Mouse (Mus musculus): ENCODE measurements around the gene Gjd2. TPM values are rescaled to one million over a fixed set of nuclear protein-coding genes. Genes with fewer than 3 reads are reported as not detected.

Gene Gjd2
- not detected for total RNA-seq (2021)
- long read RNA-seq, experiment 1: 0 reads
- long read RNA-seq, experiment 2: 0 reads

DNA sequence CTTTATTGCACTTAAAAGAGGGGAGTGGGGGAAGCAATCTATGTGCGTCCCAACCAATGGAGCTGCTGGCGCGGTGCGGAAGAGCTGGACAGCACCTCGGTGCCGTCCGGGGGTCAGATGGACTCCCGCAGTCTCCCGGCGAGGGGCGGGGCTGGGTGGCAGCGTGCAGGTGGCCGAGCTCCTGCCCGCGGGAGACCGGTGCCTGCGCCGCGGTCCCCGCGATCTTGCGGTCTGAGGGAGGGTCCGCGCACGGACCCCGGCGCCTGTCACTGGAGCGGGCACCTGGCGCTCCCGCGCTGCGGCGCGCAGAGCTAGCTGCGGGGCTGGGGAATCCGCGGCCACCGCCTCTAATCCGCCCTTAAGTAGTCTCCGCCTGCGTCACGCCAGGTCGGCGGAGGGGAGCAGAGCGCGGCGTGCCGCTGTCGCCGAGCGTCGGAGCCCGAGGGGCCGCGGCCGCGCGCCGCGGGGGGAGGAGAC is at the start of gene Gjd2:
Gene Gjd2 (minus strand): TSS at position 325 of the 477 bp plus-strand sequence.
- DNase-seq: peak; percentile 9

DNA sequence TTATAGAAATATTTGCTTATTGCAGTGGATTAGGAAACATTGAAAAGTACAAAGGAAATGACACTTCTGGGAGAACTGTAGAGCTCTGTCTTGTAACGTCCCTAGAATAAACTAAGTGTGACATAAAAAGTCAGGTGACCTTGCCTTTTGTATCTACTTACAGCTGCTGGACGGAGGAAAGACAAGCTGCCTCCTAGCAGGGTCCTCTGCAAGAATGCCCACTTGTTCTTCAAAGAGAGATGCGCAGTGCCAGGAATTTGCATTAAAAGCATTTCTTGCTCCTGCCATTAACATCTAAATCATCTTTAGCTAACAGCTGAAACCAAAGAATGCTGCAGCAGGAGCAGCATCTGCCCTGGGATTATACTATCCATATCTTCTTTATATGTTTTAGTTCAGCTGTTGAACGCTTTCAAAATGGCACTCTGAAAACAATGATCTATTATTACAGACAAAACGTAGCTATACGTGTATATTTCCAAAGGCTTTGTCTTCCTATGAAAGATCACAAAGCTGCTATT is 46.7 kb upstream of the Gjd2 start:
- no peak for DNase-seq

DNA sequence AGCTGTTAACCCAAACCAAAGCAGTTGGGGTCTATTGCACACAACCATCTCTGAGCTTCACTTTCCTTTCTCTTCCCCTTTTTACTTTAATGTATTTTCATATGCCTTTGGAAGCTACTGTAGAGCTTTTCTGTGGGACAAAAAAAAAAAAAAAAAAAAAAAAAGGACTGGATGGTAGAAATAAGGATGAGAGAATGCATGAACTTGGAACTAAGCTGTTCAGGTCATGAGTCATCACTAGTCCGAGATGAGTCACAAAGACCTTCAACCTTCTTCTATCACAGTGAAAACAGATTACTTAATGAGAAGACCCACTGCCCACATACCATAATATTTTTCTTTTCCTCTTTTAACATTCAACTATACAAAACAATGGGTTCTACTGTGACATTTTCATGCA is 46.2 kb upstream of the Gjd2 start:
- DNase-seq: no peak

DNA sequence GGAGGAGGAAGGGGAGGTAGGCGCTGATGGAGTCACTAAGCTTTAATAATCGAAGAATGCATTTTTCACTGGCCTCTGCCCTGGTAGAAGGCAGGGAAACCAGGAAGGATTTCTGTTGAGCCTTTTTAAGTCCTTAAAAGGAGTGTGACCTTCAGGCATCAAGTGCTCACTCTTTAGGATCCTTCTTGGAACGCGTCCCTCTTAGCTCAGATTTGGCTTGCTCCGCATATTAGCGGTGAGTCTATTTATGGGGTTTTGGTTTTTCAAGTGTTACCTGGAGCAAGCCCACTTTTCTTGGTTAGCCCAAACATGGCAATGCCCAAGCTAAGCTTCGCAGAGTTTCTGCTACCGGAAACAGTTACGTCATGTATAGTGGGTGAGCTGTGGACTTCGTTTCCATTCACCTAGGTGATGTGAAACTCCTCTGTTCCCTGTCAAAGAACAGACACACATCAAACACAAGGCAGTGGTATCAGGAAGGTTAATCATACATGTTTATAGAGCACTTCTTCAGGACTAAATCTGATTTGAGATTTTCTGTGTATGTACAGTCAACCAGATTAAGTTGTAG is 44.9 kb upstream of the Gjd2 start:
- DNase-seq: no peak

DNA sequence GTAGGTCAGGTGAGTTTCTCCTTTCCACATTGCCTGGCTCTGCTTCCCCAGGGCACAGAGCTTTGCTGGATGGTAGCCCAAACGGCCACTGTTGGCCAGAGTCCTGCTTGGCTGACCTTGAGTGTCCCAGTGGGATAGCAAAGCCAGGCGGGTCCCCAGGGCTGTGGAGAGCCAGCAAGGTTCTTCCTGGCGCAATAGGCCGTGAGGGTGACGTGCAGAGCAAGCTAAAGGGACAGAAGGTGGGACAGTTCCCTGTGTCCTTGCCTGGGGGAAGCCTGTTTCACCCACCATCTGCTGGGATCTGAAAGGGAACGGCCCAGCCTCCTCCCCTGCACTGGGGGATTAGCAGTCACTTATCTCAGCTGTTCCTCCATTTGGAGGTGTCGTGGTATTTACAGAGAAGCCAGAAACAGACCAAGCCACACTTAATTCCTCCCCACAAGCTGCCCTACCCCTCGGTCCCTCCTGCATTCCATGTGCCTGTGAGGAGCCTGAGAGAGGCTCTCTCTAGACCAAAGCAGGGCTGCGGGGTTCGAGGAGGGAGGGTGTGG is 44.0 kb upstream of the Gjd2 start:
- DNase-seq: peak; percentile 69

DNA sequence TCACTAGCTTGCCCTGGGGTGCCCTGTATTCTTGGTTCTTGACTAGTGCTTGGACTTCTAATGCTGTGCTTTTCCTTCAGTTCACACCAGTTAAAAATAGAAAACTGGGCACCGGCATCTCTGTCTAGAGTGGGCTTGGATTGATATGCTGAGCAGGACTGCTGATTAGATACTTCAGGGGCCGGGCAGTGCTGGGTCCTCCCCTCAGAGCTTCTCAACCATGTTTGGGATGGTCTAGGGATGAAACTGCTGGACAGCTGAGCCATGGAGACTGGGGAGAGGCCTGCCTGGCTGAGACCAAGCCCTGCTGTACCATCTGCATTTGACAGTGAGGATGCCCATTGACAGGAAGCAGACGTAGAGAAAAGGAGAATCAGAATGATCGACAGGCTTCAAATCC is 40.7 kb upstream of the Gjd2 start:
- DNase-seq: no peak

DNA sequence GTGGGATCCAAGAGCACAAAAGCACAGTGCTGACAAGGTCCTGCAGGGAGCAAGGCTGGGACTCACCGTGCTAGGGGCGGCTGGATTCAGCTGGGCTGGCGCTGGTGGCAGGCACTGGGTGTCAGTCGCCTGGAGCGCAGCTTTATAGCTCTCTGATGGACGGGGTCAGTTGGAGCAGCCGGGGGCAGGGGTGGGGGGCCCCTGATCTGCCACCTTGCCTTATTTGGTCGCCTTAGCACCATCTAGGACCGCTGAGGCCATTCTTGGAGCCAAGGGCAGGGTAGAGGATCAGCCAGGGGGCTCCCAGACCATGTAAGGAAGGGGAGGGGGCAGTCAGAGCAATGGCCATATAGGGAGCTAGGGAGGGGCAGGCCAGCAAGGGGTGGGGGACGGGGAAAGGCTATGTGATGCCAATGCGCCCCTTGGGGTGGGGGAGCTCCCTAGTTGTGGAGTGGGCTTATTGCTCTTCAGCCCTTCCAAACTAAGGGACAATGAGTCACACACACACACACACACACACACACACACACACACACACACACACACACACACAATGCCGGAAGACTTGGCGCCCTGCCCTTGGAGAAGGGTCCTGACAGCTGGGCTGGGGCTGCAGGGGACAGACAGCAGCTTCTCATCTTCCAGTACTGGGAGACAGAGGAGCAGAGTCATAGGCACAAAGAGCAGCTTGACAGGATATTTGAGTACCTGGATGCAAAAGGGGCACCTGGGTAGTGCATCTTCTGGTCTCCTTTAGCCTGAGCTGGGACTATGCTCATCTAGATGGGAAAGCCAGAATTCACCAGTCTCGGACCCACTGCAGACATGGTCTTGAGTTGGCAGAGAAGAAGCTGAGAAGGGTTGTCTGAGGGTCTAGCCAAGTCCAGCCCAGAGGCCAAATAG is 39.5 kb upstream of the Gjd2 start, which contains the start of gene Actc1:
Gene Actc1 (minus strand): TSS at position 853 of the 903 bp plus-strand sequence.
- peak; percentile 57 for DNase-seq

DNA sequence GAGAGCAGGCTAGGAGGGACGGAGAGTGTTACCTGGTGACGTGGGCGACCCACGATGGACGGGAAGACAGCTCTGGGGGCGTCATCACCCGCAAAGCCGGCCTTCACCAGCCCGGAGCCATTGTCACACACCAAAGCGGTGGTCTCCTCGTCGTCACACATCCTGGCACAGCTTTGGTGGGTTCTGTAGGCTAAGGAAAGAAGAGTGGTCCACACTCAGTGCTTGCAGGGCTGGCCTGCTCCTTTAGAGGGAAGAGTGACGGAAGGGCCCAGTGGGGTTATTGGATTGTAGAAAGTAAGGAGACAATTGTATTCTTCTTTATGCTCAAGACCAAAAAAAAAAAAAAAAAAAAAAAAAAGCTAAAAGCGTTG is 38.4 kb upstream of the Gjd2 start:
- DNase-seq: no peak

DNA sequence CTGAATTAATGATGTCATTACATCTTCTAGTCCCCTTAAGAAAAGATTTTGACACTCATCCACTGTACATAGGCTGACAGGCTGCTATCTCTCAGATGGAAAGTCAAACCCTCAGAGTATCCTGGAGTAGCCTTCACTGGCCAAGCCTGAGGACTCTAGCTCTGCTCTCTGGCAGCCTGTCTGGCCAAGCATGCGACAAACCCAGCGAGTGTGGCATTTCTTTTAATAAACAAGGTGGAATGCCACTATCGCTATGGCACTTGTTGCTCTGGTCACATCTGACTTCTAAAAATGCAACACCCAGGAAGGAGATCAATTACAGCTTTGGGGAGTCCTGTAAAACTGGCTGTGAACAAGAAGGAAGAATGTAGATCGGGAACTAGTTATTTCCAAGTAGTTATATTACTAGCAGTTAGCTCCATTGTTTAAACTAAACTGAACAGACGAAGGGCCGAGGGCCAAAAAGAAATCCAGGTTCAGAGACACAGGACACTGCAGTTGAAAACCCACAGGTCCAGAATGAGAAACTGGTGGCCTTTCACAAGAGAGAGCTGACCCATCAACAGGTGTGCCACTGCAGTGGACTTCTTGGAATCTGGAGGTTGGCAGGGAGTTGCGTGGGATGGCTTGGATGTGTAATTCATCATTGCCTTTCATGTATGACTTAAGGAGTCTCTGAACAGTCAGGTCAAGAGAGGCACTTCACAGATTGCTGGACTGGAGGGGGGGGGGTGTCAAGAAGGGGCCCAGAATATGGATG is 37.9 kb upstream of the Gjd2 start:
- DNase-seq: peak; percentile 16

DNA sequence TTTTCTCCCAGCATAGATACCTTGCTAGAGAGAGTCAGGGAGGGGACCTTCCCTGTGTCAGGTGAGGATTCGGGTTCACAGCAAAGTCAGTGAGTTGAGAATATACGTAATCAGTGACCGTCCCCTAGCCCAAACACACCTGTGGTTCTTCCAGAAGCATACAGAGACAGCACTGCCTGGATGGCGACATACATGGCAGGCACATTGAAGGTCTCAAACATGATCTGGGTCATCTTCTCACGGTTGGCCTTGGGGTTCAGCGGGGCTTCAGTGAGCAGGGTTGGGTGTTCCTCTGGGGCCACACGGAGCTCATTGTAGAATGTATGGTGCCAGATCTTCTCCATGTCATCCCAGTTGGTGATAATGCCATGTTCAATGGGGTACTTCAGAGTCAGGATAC is 36.7 kb upstream of the Gjd2 start:
- no peak for DNase-seq

DNA sequence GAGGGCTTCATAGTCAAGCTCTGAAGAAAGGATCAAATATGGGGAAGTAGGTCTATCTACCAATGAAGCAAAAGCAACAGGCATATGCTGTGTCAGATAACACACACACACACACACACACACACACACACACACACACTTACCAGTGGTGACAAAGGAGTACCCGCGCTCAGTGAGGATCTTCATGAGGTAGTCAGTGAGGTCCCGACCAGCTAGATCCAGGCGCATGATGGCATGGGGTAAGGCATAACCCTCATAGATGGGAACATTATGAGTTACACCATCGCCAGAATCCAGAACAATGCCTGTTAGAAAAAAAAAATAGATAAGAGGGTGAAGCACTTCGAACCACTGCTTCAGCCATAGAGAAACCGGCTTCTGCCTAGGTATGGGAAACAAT is 36.0 kb upstream of the Gjd2 start:
- DNase-seq: no peak

DNA sequence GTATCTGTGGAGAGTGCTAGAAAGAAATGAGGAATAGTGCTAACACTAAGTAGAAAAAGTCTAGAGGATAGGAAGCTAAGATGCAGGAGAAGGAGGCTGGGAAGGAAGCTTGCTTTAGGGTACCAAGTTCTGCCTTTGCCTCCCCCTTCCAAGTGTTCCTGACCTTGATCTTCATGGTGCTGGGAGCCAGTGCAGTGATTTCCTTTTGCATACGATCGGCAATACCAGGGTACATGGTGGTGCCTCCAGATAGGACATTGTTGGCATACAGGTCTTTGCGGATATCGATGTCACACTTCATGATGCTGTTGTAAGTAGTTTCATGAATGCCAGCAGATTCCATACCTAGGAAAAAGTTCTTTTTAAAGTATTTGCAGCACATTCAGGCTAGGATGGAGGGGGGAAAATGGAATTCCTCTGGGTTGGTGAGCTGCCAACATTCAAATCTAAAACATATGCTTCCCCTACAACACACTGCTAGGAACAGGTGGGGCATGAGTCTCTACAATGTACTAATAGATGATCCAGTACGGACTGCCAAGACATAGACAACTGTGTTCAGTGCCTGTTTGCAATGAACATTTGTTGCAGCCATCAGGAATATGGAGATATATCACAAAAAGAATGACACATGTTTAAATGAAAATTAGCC is 34.7 kb upstream of the Gjd2 start:
- no peak for DNase-seq

DNA sequence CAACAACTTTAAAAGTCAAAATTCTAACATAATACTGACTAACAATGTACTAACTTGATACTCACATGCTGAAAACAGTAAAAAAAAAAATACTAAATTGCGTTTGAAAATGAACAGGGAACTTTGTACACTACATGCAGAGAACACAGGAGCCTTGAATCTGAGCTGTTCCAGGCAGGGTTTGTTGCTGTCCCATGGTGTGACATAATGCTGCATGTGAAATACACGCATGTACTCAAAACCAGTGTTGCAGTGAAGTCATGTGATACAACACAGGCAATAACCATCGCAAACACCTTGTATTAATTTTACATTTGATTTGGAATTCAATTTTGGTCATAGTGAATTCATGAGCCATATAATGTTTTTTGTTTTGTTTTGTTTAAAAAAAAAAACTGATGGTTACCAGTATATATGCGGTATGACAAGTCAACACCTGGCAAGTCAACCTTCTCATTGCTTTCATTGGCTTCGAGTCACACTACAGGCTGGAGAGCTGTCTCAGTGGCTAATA is 32.8 kb upstream of the Gjd2 start:
- no peak for DNase-seq

DNA sequence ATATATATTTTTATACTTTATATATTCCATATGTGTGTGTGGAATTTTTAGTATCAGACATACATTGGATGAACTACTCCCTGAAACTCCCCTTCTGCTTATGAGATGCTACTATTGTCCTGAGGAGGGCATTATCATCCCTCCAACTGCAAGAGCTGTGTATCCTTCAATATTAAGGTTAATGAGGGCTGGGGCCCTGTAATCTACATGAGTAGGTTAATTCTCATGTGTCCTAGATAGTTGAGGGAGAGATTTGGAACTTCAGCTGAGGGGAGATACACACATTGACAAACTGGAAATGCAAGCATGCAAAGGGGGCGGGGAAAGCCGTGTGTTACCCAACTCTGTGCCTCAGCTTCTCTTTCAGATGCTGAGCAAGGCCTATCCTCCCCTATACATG is 24.5 kb upstream of the Gjd2 start:
- DNase-seq: no peak

DNA sequence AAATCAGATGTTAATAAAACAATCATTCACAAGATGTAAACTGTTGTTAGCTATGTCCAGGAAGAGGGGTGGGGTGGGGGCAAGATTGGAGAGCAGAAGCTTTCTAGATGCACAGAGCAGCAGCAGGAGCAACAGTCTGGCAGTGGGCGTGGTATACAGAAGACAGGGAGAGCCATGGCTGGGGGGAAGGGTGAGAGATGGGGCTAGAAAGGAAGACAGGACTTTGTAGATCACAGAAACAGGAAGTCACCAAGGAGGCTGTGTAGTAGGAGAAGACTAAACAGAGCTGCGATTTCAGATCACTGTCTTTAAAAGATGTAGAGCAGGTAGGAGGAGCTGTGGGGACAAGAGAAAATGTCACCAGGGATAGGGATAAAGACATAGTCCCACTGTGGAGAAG is 18.8 kb upstream of the Gjd2 start:
- DNase-seq: no peak

DNA sequence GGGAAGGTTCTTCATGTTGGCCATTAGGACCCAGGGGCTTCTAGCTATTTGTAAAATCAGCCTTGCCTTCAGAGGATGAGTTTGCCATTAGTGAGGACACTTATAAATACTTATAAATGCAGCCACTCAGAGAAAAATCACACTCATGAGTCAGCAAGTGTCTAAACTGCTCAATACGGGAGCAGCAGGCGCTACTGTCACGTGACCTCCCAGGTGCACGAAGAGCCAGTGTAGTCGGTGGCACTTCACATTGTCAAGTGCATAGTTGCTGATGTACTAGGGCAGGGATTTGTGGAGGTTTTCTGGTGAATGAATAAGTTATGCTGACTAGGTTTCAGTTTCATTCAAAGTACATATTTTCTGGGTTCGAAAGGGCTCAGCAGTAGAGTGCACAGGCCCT is 10.0 kb upstream of the Gjd2 start:
- DNase-seq: no peak

DNA sequence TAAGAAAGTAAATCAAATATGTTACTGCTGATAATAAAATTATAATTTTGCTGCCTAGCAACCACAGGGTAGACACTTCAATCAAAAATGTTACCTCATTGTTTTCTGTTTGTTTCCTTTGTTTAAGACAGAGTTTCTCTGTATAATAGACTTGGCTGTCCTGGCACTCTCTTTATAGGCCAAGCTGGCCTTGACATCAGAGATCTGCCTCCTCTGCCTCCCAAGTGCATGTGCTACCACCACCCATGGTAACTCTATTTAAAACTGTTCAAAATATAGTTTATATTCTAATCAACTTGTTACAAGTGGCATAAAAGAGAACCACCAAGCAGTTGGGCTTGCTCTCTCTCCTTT is 6.8 kb upstream of the Gjd2 start:
- no peak for DNase-seq

DNA sequence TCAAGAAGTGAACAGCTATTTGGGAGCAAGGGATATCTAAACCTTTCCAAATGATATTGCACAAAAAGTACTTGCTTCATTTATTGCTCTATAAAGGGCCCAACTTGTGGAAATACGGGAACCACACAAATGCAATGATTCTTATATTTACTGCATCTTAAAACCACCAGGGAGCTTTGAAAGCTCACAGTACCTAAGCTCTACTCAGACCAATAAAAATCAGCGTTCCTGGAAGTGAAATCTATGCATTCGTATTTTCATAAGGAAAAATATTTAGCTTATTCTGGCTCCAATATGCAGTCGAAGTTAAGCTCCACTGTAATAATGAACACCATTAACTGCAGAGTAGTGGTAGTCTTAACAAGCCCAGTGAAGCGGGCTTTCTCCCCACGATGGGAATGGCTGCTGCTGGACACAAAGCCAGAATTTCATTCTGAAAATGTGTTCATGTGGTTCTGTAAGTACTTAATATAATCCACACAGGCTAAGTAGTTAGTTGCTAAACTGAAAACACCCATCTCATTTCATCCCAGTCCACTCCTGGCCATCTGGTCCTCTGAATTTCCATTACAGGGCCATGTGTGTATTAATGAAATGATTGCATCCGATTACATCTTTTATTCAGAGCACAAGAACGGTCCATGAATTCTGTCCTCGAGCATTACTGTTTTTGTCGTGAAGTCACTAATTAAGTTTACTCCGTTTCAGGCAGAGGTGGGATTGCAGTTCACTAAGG is 6.2 kb upstream of the Gjd2 start:
- DNase-seq: no peak

DNA sequence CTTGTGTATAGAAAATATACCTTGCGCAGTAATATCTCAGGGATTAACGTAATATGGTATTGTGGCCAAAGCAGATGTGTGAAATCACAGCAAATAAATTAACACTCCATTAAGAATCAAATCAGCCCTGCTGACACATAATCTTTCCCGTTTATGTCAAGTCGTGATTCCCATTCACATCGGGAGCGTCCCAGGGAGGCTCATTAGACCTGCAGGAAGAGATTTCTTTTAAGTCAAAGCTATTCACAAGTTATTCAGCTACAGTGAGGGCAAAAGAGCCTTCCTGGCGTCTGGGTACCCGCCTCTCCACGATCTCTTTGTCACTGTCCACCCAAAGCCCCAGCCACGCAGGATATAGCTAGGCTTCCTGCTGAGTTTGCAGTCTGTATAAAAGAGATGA is 4.7 kb upstream of the Gjd2 start:
- no peak for DNase-seq

DNA sequence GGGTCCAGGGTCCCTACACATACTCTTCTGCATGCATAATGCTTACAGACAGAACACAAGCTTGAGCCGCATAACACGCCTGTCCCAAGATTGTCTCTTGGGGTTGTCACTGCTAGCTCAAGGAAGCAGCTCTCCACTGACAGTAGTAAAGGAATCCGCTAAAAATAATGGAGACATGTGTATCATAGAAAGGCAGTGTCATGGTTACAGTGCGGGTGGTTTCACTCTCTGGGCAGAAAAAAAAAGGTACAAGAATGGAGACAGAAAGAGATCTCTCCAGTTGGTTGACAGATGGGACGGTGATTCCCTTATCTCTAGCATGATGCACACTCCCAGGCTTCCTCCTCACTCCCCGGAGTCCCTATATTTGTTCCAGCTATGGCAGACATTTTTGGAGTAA is 1.4 kb upstream of the Gjd2 start:
- DNase-seq: no peak

DNA sequence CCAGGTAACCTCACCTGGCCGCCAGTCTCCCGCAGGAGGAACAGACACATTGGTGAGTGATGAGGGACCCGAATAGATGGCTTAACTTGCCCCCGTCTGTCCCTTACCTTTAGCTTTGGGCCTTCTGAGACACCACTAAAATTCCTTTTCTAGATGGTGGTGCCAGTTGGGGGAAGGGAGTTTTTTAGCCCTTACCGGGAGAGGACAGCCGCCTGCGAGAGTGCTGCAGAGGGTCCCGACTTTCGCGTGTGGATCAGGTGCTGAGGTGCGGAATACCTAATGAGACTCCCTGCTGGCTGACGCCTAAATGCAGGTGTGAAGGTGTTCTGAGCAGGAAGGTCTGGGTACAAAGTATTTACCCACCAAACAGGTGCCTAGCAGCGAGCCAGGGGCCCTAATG is 427 bp upstream of the Gjd2 start:
- DNase-seq: no peak

Measured in gastrocnemius, postnatal 10 days (tissue).